Mouse (Mus musculus) left cerebral cortex, postnatal 4 days (tissue): Measurements from ENCODE around the gene Ranbp9. TPM values are rescaled to one million over a fixed set of nuclear protein-coding genes. Genes with fewer than 3 reads are reported as not detected.
A peak's percentile ranks its signal among the peaks of the same experiment; 100 is the strongest.

Experiments
- DNase-seq: peaks from one replicate; pipeline ENCODE4 v3.0.0-alpha.2; 2022
- intact Hi-C: fragments of 180-260 bp; cut with DNase I; formaldehyde crosslinking; loops from one replicate; pipeline ENCODE4 v1.15.1; 2025
- total RNA-seq, 2 experiments: library from RNA; stranded (reverse); gene quantifications; 2 replicates each; pipeline ENCODE4 v1.2.3; 2021

Ranbp9 gene
- total RNA-seq = 10 to 100 TPM; 64.7 to 66.3 TPM

- peak; percentile 74 for DNase-seq
- intact Hi-C loops = no loop called here
Measured at GRCm38 (mm10) chr13:43480957-43481858, at the start of gene Ranbp9. Ranbp9 (minus strand) TSS chr13:43481282.

- intact Hi-C loops = no loop called here
- no peak for DNase-seq
Measured at GRCm38 (mm10) chr13:43530129-43530831, 49.2 kb upstream of the Ranbp9 start.

GRCm38 (mm10) chr13:43526289-43526688, 45.2 kb upstream of the Ranbp9 start:
- intact Hi-C loops = no loop called here
- DNase-seq = no peak

GRCm38 (mm10) chr13:43525363-43526134, 44.5 kb upstream of the Ranbp9 start:
- intact Hi-C loops = no loop called here
- no peak for DNase-seq

- peak; percentile 68 for DNase-seq
- intact Hi-C loops = no loop called here
Measured at GRCm38 (mm10) chr13:43524491-43525362, 43.6 kb upstream of the Ranbp9 start.

- no peak for DNase-seq
- intact Hi-C loops = no loop called here
Measured at GRCm38 (mm10) chr13:43523906-43524480, 42.9 kb upstream of the Ranbp9 start.

- intact Hi-C loops = no loop called here
- no peak for DNase-seq
Measured at GRCm38 (mm10) chr13:43521940-43522339, 40.9 kb upstream of the Ranbp9 start.

- peak; percentile 27 for DNase-seq
- intact Hi-C loops = no loop called here
Measured at GRCm38 (mm10) chr13:43519251-43519650, 38.2 kb upstream of the Ranbp9 start.

GRCm38 (mm10) chr13:43517371-43517770, 36.3 kb upstream of the Ranbp9 start:
- DNase-seq = no peak
- intact Hi-C loops = no loop called here

- no peak for DNase-seq
- intact Hi-C loops = no loop called here
Measured at GRCm38 (mm10) chr13:43516931-43517330, 35.8 kb upstream of the Ranbp9 start.

GRCm38 (mm10) chr13:43516119-43516518, 35.0 kb upstream of the Ranbp9 start:
- no peak for DNase-seq
- intact Hi-C loops = no loop called here

- no peak for DNase-seq
- intact Hi-C loops = no loop called here
Measured at GRCm38 (mm10) chr13:43514950-43515358, 33.9 kb upstream of the Ranbp9 start.

GRCm38 (mm10) chr13:43512736-43513135, 31.7 kb upstream of the Ranbp9 start:
- no peak for DNase-seq
- intact Hi-C loops = no loop called here

- intact Hi-C loops = no loop called here
- no peak for DNase-seq
Measured at GRCm38 (mm10) chr13:43505798-43506197, 24.7 kb upstream of the Ranbp9 start.

- intact Hi-C loops = no loop called here
- peak; percentile 58 for DNase-seq
Measured at GRCm38 (mm10) chr13:43503395-43503850, 22.3 kb upstream of the Ranbp9 start.

GRCm38 (mm10) chr13:43501601-43502000, 20.5 kb upstream of the Ranbp9 start:
- intact Hi-C loops = no loop called here

GRCm38 (mm10) chr13:43500483-43500850, 19.4 kb upstream of the Ranbp9 start:
- no peak for DNase-seq
- intact Hi-C loops = no loop called here

More at GRCm38 (mm10) chr13:43501601-43502000, 20.5 kb upstream of the Ranbp9 start:
- no peak for DNase-seq

GRCm38 (mm10) chr13:43499731-43500482, 18.8 kb upstream of the Ranbp9 start:
- no peak for DNase-seq
- intact Hi-C loops = no loop called here

GRCm38 (mm10) chr13:43498849-43499248, 17.8 kb upstream of the Ranbp9 start:
- no peak for DNase-seq
- intact Hi-C loops = no loop called here
